Mouse (Mus musculus): ENCODE measurements at regions not wholly inside any gene's neighbourhood (a gene's known extent, or its start where the extent isn't known, plus 50 kb on each side); places are given as distances from the start of the nearest gene placed in this dataset.

DNA sequence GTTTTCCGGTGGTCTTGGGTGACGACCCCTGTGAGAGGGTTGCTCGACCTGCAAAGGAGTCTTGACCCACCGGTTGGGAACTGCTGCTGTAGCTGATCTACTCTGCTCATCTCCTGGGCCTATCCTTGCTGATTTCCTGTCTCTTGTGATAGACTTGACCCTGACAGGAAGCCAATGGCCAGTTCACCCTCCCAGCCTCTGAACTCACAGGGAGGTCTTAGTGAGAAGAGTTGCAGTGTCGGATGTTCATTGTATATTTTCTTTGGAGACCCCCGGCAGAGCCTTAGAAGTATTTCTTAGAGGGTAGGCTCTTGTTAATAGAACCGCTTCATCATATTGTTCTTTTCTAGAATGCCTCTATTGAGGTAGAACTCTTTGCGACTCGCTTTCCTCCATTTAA lies 126.0 kb downstream of the Ndufa10 start:
- Histone ChIP-seq H3K27me3 (ENCODE audit: control insufficient read depth, insufficient read depth, low read length) (no peaks in the 10 kb centered on the region), H3K4me3 (ENCODE audit: insufficient read depth, low read depth, low read length) (no peak overlapping the region), H3K4me1 (ENCODE audit: control insufficient read depth, insufficient read depth, low read length) (no peaks in the 10 kb centered on the region), H3K9ac (ENCODE audit: low read depth, low read length) (no peak overlapping the region), H3K79me2 (ENCODE audit: control insufficient read depth, insufficient read depth, low read length) (no peaks in the 10 kb centered on the region), H3K27ac (replicated peaks; ENCODE audit: insufficient read depth, low read depth, low read length) (no peak overlapping the region), H3K36me3 (ENCODE audit: control insufficient read depth, insufficient read depth, low read length) (no peaks in the 10 kb centered on the region)
- 77% methylated on average over 9 of the region's 9 CpGs for WGBS
- no peak for TF ChIP-seq POLR2A (IDR thresholded peaks at IDR 0.05; ENCODE audit: extremely low read depth, insufficient read depth, low read length)
- no peak for TF ChIP-seq CTCF (IDR thresholded peaks at IDR 0.05; ENCODE audit: low read depth, low read length)
- no peak for DNase-seq (ENCODE audit: extremely low read depth, low read depth, low spot score)

DNA sequence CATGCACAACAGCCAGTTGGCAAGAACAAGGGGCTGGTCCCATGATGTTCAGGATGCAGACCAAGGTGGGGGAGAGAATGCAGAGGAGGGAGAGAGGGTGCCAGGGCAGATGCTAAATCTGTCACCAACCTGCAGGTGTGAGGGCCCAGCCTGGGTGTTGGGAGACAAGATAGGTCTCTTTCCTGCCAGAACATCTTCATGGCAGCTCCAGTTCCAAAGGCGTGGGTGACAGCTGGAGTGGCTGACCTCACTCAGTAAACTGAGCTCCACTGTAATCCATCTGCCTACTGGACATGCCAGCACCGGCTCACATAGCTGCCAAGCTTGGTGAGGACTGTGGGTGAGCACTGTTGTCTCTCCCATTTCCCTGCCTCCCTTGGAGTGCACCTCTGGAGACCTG lies 129.9 kb downstream of the Ndufa10 start:
- Histone ChIP-seq H3K27me3 (ENCODE audit: control insufficient read depth, insufficient read depth, low read length) (no peaks in the 10 kb centered on the region), H3K36me3 (ENCODE audit: control insufficient read depth, insufficient read depth, low read length) (no peaks in the 10 kb centered on the region), H3K79me2 (ENCODE audit: control insufficient read depth, insufficient read depth, low read length) (no peaks in the 10 kb centered on the region), H3K4me3 (ENCODE audit: insufficient read depth, low read depth, low read length) (no peak overlapping the region), H3K4me1 (ENCODE audit: control insufficient read depth, insufficient read depth, low read length) (no peaks in the 10 kb centered on the region), H3K9ac (ENCODE audit: low read depth, low read length) (no peak overlapping the region), H3K27ac (replicated peaks; ENCODE audit: insufficient read depth, low read depth, low read length) (no peak overlapping the region)
- 72% methylated on average over 2 of the region's 2 CpGs for WGBS
- no peak for DNase-seq (ENCODE audit: extremely low read depth, low read depth, low spot score)
- no peak for TF ChIP-seq POLR2A (IDR thresholded peaks at IDR 0.05; ENCODE audit: extremely low read depth, insufficient read depth, low read length)
- no peak for TF ChIP-seq CTCF (IDR thresholded peaks at IDR 0.05; ENCODE audit: low read depth, low read length)

DNA sequence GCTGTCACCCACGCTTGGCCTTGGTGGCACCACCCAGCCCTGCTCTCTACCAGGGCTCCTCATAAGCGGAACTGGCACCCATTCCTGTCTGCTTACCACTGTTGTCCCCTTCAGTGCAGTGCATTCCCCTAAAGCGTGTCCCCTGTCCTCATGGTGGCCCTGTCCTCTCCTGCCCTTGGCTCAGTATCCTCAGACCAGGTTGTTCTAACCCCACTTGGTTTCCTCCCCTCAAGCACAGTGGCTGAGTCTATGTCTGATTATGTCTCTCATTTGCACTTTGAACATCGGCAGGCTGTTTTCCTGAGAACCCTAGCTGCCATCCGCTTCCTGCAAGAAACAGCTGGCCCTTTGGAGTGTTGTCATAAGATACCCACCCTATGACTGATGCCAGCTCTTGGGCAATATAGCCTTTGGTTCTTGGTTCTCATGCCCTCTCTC lies 130.5 kb downstream of the Ndufa10 start:
- TF ChIP-seq CTCF (IDR thresholded peaks at IDR 0.05; ENCODE audit: low read depth, low read length) (no peak), POLR2A (IDR thresholded peaks at IDR 0.05; ENCODE audit: extremely low read depth, insufficient read depth, low read length) (no peak)
- H3K9ac ChIP-seq (ENCODE audit: low read depth, low read length), result no peak overlapping the region
- no peaks in the 10 kb centered on the region for H3K36me3 ChIP-seq (ENCODE audit: control insufficient read depth, insufficient read depth, low read length)
- DNase-seq (ENCODE audit: extremely low read depth, low read depth, low spot score), result no peak
- no peaks in the 10 kb centered on the region for H3K4me1 ChIP-seq (ENCODE audit: control insufficient read depth, insufficient read depth, low read length)
- WGBS, result 86% methylated on average over 5 of the region's 5 CpGs
- H3K27me3 ChIP-seq (ENCODE audit: control insufficient read depth, insufficient read depth, low read length), result no peaks in the 10 kb centered on the region
- H3K27ac ChIP-seq (replicated peaks; ENCODE audit: insufficient read depth, low read depth, low read length), result no peak overlapping the region
- H3K4me3 ChIP-seq (ENCODE audit: insufficient read depth, low read depth, low read length), result no peak overlapping the region
- no peaks in the 10 kb centered on the region for H3K79me2 ChIP-seq (ENCODE audit: control insufficient read depth, insufficient read depth, low read length)

DNA sequence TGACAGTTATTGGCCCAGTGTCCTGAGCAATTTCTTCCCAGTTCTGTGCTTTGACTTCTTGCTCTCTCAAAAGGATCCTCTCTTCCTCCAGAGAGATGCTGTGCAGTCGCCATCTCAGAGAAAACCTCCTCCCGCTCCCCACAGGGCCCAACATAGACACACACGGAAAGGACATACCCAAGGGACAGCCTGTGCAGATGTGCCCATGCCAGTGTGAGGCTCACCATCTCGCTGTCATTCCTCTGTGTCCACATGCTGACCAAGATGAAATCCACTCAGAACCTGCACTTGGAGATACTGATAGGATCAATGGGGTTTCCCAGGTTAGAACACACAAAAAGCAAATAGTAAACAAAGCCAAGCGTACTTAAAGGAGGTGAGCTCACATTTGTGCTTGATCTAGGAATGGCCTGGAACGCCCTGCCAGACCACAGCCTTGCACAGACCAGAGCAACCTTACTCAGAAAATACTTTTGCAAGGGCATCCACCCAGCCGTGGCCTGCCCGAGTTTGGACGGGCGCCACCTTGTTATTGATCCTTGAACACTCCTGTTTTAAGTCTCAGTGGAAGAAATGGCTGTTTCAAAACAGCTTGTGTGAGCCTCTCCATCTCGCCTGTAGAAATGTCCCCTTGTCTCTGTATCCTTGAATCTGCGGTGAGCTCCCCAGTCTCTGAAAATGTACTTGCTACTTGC lies 131.7 kb downstream of the Ndufa10 start:
- Histone ChIP-seq H3K36me3 (ENCODE audit: control insufficient read depth, insufficient read depth, low read length) (no peaks in the 10 kb centered on the region), H3K4me1 (ENCODE audit: control insufficient read depth, insufficient read depth, low read length) (no peaks in the 10 kb centered on the region), H3K4me3 (ENCODE audit: insufficient read depth, low read depth, low read length) (no peak overlapping the region), H3K9ac (ENCODE audit: low read depth, low read length) (no peak overlapping the region), H3K27me3 (ENCODE audit: control insufficient read depth, insufficient read depth, low read length) (no peaks in the 10 kb centered on the region), H3K27ac (replicated peaks; ENCODE audit: insufficient read depth, low read depth, low read length) (no peak overlapping the region), H3K79me2 (ENCODE audit: control insufficient read depth, insufficient read depth, low read length) (no peaks in the 10 kb centered on the region)
- peak; percentile 3 for DNase-seq (ENCODE audit: extremely low read depth, low read depth, low spot score)
- 60% methylated on average over 12 of the region's 12 CpGs for WGBS
- no peak for TF ChIP-seq POLR2A (IDR thresholded peaks at IDR 0.05; ENCODE audit: extremely low read depth, insufficient read depth, low read length)
- no peak for TF ChIP-seq CTCF (IDR thresholded peaks at IDR 0.05; ENCODE audit: low read depth, low read length)

DNA sequence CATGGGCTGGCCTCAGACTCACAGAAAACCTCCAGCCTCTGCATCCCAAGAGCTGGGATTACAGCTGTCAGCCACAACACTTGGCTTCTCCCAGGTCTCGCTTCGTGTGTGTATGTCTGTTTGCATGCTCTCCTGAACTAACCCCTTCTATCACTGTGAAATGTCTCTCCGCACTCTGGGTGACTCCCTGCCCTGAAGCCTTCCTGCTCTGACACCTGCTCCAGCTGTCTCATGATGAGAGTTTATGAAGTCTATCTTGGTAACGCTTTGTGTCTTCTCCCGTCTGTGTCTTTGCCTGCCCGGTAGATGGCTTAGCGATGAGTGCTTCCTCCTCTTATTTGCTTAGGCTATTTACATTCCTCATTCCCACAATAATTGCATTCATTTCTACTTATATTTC lies 133.0 kb downstream of the Ndufa10 start:
- H3K36me3 ChIP-seq (ENCODE audit: control insufficient read depth, insufficient read depth, low read length), result no peaks in the 10 kb centered on the region
- H3K27me3 ChIP-seq (ENCODE audit: control insufficient read depth, insufficient read depth, low read length), result no peaks in the 10 kb centered on the region
- no peak overlapping the region for H3K4me3 ChIP-seq (ENCODE audit: insufficient read depth, low read depth, low read length)
- no peaks in the 10 kb centered on the region for H3K4me1 ChIP-seq (ENCODE audit: control insufficient read depth, insufficient read depth, low read length)
- no peak overlapping the region for H3K9ac ChIP-seq (ENCODE audit: low read depth, low read length)
- DNase-seq (ENCODE audit: extremely low read depth, low read depth, low spot score), result no peak
- H3K79me2 ChIP-seq (ENCODE audit: control insufficient read depth, insufficient read depth, low read length), result no peaks in the 10 kb centered on the region
- no peak overlapping the region for H3K27ac ChIP-seq (replicated peaks; ENCODE audit: insufficient read depth, low read depth, low read length)
- WGBS, result 72% methylated on average over 7 of the region's 7 CpGs
- no peak for TF ChIP-seq POLR2A (IDR thresholded peaks at IDR 0.05; ENCODE audit: extremely low read depth, insufficient read depth, low read length)
- TF ChIP-seq CTCF (IDR thresholded peaks at IDR 0.05; ENCODE audit: low read depth, low read length), result no peak

DNA sequence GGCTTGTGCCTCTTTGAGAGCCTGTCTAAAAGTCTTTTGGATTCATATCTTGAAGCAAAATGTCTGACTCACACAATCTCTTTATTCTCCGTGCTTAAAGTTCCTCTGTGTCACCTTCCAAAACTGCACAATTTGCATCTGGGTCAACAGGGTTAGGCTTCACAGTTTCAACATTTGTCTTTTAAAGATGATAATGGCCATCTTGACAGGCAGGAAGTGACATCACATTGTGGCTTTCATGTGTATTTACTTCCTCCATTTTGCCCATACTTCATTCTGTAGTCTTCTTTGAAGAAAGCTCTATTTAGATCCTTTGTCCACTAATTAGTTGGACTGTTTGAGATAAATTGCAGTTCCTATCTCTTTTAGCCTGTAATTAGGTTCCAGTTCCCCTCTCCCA lies 135.1 kb downstream of the Ndufa10 start:
- no peak for DNase-seq (ENCODE audit: extremely low read depth, low read depth, low spot score)
- Histone ChIP-seq H3K79me2 (ENCODE audit: control insufficient read depth, insufficient read depth, low read length) (no peaks in the 10 kb centered on the region), H3K36me3 (ENCODE audit: control insufficient read depth, insufficient read depth, low read length) (no peaks in the 10 kb centered on the region), H3K4me1 (ENCODE audit: control insufficient read depth, insufficient read depth, low read length) (no peaks in the 10 kb centered on the region), H3K9ac (ENCODE audit: low read depth, low read length) (no peak overlapping the region), H3K27ac (replicated peaks; ENCODE audit: insufficient read depth, low read depth, low read length) (no peak overlapping the region), H3K4me3 (ENCODE audit: insufficient read depth, low read depth, low read length) (no peak overlapping the region), H3K27me3 (ENCODE audit: control insufficient read depth, insufficient read depth, low read length) (no peaks in the 10 kb centered on the region)
- 59% methylated on average over 1 of the region's 1 CpGs for WGBS
- TF ChIP-seq CTCF (IDR thresholded peaks at IDR 0.05; ENCODE audit: low read depth, low read length) (no peak), POLR2A (IDR thresholded peaks at IDR 0.05; ENCODE audit: extremely low read depth, insufficient read depth, low read length) (no peak)

Data from liver, adult 2 months (tissue).